Mouse (Mus musculus) forebrain, embryonic 11.5 days (tissue): ENCODE results near the gene Pdcd11. TPM values are rescaled to one million over a fixed set of nuclear protein-coding genes. Genes with fewer than 3 reads are reported as not detected.

ENCODE experiments used
- ATAC-seq: fragments of 200-750 bp; cut with Nextera tagmentation; replicated peaks from 2 replicates; pipeline ENCODE4 v1.8.0; 2017; ENCODE audit warnings: moderate TSS enrichment; ENCODE audit not compliant: low FRiP score
- DNase-seq: peaks from one replicate; pipeline ENCODE4 v3.0.0-alpha.2; 2017; ENCODE audit warnings: low spot score
- H3K27ac ChIP-seq: fragments of 300-500 bp; sonication (generic); 2 replicates; pipeline ENCODE4 v1.5.1; 2014; ENCODE audit warnings: low read depth, low read length
- H3K27me3 ChIP-seq: fragments of 300-500 bp; sonication (generic); 2 replicates; pipeline ENCODE4 v1.6.1; 2014; ENCODE audit warnings: mild to moderate bottlenecking, low read length, mixed read lengths; ENCODE audit not compliant: control insufficient read depth, insufficient read depth
- H3K36me3 ChIP-seq: fragments of 300-500 bp; sonication (generic); 2 replicates; pipeline ENCODE4 v1.6.1; 2014; ENCODE audit warnings: mild to moderate bottlenecking, low read length, moderate library complexity, mixed read lengths; ENCODE audit not compliant: control insufficient read depth, insufficient read depth
- H3K4me1 ChIP-seq: fragments of 300-500 bp; sonication (generic); replicated peaks from 2 replicates; pipeline ENCODE4 v1.6.1; 2014; ENCODE audit warnings: low read length, mixed read lengths; ENCODE audit not compliant: control insufficient read depth, insufficient read depth
- H3K4me2 ChIP-seq: fragments of 300-500 bp; sonication (generic); 2 replicates; pipeline ENCODE4 v1.6.1; 2014; ENCODE audit warnings: low read depth, mild to moderate bottlenecking, low read length, moderate library complexity, mixed read lengths; ENCODE audit not compliant: severe bottlenecking
- H3K4me3 ChIP-seq: fragments of 300-500 bp; sonication (generic); 2 replicates; pipeline ENCODE4 v1.5.1; 2014; ENCODE audit warnings: low read depth, low read length
- H3K9ac ChIP-seq: fragments of 300-500 bp; sonication (generic); 2 replicates; pipeline ENCODE4 v1.6.1; 2014; ENCODE audit warnings: low read length
- H3K9me3 ChIP-seq: fragments of 300-500 bp; sonication (generic); 2 replicates; pipeline ENCODE4 v1.6.1; 2016; ENCODE audit warnings: low read length, mixed read lengths; ENCODE audit not compliant: control insufficient read depth
- WGBS: fragments of 180-500 bp; shearing (Covaris S2); extraction: QIAGEN DNeasy Blood & Tissue Kit; methylation state at CpG from one replicate; pipeline ENCODE4 v1.1.7; 2014; 5-methylcytosine and 5-hydroxymethylcytosine counted together
- polyA plus RNA-seq: library from polyadenylated mRNA; unstranded; fragments of >200 nt; fragmentation: Nextera tagmentation; extraction: Ambion mirVana; gene quantifications from 2 replicates; pipeline ENCODE4 v1.2.1, GENCODE M21; 2014

Pdcd11 gene
- polyA plus RNA-seq, 1 experiment from 2014 or later = 13.0 TPM

- ATAC-seq (no peak), DNase-seq (no peak)
- Histone ChIP-seq H3K27ac (no peak overlapping the region), H3K27me3 (no peaks in the 10 kb centered on the region), H3K4me2 (no peak overlapping the region), H3K9ac (no peak overlapping the region), H3K36me3 (peaks cover 30% of the 10 kb centered on the region), H3K4me3 (no peak overlapping the region), H3K4me1 (no peaks in the 10 kb centered on the region), H3K9me3 (no peaks in the 10 kb centered on the region)
- WGBS = 95% methylated on average over 9 of the region's 9 CpGs
These were observed 14.2 kb downstream of the Pdcd11 start for GRCm38 (mm10) chr19:47104641-47105271.

GRCm38 (mm10) chr19:47118634-47119033, 28.1 kb downstream of the Pdcd11 start:
- Histone ChIP-seq H3K4me2 (no peak overlapping the region), H3K4me3 (no peak overlapping the region), H3K4me1 (no peaks in the 10 kb centered on the region), H3K9ac (no peak overlapping the region), H3K36me3 (peaks cover 5% of the 10 kb centered on the region; the same call in 1 of the 2 replicates), H3K9me3 (no peaks in the 10 kb centered on the region), H3K27ac (no peak overlapping the region), H3K27me3 (no peaks in the 10 kb centered on the region)
- WGBS = 95% methylated on average over 2 of the region's 2 CpGs
- DNase-seq (no peak), ATAC-seq (no peak)

- Histone ChIP-seq H3K27me3 (no peaks in the 10 kb centered on the region), H3K9ac (no peak overlapping the region), H3K27ac (no peak overlapping the region), H3K36me3 (peaks cover 6% of the 10 kb centered on the region; the same call in 1 of the 2 replicates), H3K9me3 (no peaks in the 10 kb centered on the region), H3K4me2 (no peak overlapping the region), H3K4me1 (no peaks in the 10 kb centered on the region), H3K4me3 (no peak overlapping the region)
- ATAC-seq (no peak), DNase-seq (no peak)
- WGBS = 49% methylated on average over 4 of the region's 4 CpGs
These were observed 30.5 kb downstream of the Pdcd11 start for GRCm38 (mm10) chr19:47121054-47121453.

DNA sequence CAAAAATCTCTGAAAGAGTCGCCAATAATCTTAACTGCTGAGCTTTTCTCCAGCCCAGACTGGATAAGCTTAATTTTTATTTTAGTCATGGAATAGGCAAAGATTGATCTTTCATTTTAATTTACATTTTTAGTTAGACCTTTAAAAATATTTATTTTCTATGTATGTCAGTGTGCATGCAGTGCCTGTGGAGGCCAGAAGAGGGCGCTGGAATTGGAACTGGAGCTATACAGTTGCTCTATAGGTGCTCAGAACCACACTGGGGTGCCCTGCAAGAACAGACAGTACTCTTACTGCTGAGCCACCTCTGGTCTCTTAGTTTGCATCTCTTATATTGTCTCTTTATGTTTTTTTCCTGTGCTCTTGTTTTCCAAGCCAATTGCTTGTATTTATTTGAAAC, 32.2 kb downstream of the Pdcd11 start:
- Histone ChIP-seq H3K36me3 (peaks cover 6% of the 10 kb centered on the region; the same call in 1 of the 2 replicates), H3K9me3 (no peaks in the 10 kb centered on the region), H3K27me3 (no peaks in the 10 kb centered on the region), H3K4me2 (no peak overlapping the region), H3K27ac (no peak overlapping the region), H3K9ac (no peak overlapping the region), H3K4me1 (no peaks in the 10 kb centered on the region), H3K4me3 (no peak overlapping the region)
- ATAC-seq (no peak), DNase-seq (no peak)
- WGBS = 32% methylated on average over 2 of the region's 2 CpGs

- Histone ChIP-seq H3K4me2 (no peak overlapping the region), H3K4me1 (no peaks in the 10 kb centered on the region), H3K36me3 (peaks cover 10% of the 10 kb centered on the region; the same call in 1 of the 2 replicates), H3K27me3 (no peaks in the 10 kb centered on the region), H3K9me3 (no peaks in the 10 kb centered on the region), H3K9ac (no peak overlapping the region), H3K27ac (no peak overlapping the region), H3K4me3 (no peak overlapping the region)
- DNase-seq = no peak
- no peak for ATAC-seq
- 97% methylated on average over 10 of the region's 10 CpGs for WGBS
These were observed 37.6 kb downstream of the Pdcd11 start for GRCm38 (mm10) chr19:47128164-47128563.

DNA sequence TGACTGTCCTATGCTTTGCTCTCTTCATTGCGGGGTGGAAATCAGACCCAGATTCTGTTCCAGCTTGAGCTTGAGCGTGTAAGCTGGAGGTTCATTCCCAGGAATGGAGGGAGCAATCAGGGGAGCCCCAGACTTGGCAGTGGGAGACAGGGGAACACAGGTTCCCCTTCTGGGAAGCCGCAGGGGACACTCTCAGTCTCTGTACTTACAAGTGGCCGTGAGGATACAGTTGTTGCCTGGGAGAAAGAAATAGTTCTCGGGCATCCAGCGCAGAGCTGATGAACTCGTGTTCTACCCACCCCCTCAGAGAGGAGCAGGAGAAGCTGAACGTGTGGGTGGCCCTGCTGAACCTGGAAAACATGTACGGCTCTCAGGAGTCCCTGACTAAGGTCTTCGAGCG, 38.3 kb downstream of the Pdcd11 start:
- H3K4me3 ChIP-seq = no peak overlapping the region
- WGBS = 93% methylated on average over 11 of the region's 11 CpGs
- DNase-seq (no peak), ATAC-seq (no peak)
- H3K36me3 ChIP-seq = peaks cover 10% of the 10 kb centered on the region; the same call in 1 of the 2 replicates
- H3K27ac ChIP-seq = no peak overlapping the region
- H3K9ac ChIP-seq = no peak overlapping the region
- no peaks in the 10 kb centered on the region for H3K4me1 ChIP-seq
- no peaks in the 10 kb centered on the region for H3K9me3 ChIP-seq
- no peak overlapping the region for H3K4me2 ChIP-seq
- H3K27me3 ChIP-seq = no peaks in the 10 kb centered on the region

DNA sequence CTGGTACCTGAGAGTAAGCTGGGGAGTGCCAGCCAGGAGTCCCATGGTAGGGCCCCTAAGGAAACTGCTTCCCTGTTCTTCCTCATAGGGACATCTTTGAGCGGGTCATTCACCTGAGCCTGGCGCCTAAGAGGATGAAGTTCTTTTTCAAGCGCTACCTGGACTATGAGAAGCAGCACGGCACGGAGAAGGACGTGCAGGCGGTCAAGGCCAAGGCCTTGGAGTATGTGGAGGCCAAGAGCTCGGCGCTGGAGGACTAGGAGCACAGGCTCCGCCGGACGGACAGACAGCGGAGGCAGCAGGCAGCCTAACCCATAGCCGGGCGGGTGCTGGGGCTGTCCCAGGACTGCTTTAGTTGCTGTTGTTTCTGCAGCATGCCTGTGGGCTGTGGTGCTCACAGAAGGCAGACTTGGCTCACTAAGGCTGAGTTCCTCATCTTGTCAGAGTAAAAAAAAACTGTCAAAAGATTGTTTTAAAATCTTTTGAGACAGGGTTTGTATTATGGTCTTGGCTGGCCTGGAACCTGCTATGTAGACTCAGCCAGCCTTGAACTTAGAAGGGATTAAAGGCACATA, 40.1 kb downstream of the Pdcd11 start:
- H3K4me2 ChIP-seq = no peak overlapping the region
- 97% methylated on average over 15 of the region's 15 CpGs for whole genome bisulfite sequencing
- H3K9ac ChIP-seq = no peak overlapping the region
- no peak overlapping the region for H3K4me3 ChIP-seq
- H3K36me3 ChIP-seq = peaks cover 10% of the 10 kb centered on the region; the same call in 1 of the 2 replicates
- H3K9me3 ChIP-seq = no peaks in the 10 kb centered on the region
- no peaks in the 10 kb centered on the region for H3K27me3 ChIP-seq
- no peak for ATAC-seq
- no peaks in the 10 kb centered on the region for H3K4me1 ChIP-seq
- DNase-seq = no peak
- no peak overlapping the region for H3K27ac ChIP-seq

GRCm38 (mm10) chr19:47133161-47133560, 42.6 kb downstream of the Pdcd11 start:
- H3K36me3 ChIP-seq = peaks cover 7% of the 10 kb centered on the region; the same call in 1 of the 2 replicates

DNA sequence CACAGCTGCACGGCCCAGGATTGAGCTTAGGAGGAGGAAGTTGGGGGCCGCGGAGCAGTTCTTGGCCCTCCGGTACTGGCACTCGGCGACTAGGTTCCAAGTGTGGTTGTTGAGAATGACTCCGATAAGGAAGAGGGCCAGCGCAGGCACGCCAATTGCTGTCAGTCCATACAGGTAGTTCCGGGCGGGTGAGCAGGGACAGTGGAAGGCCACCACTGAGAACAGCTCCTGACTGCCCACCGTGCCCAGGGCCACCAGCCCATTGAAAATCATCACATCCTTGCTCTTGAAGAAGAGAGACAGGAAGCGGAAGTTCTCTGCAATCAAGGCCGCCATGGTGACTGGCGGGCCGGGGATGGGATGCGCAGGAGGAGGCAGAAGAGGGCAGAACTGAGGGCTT, 45.0 kb downstream of the Pdcd11 start:
- DNase-seq = no peak

More at GRCm38 (mm10) chr19:47133161-47133560, 42.6 kb downstream of the Pdcd11 start:
- no peak overlapping the region for H3K4me2 ChIP-seq
- H3K4me3 ChIP-seq = no peak overlapping the region
- no peak for DNase-seq
- 89% methylated on average over 7 of the region's 7 CpGs for WGBS
- H3K9me3 ChIP-seq = no peaks in the 10 kb centered on the region
- no peak overlapping the region for H3K27ac ChIP-seq
- no peak overlapping the region for H3K9ac ChIP-seq
- no peaks in the 10 kb centered on the region for H3K27me3 ChIP-seq
- ATAC-seq = no peak
- H3K4me1 ChIP-seq = peaks cover 2% of the 10 kb centered on the region; the same call in 1 of the 2 replicates

More for the DNA sequence above, 45.0 kb downstream of the Pdcd11 start:
- no peaks in the 10 kb centered on the region for H3K27me3 ChIP-seq
- no peak for ATAC-seq
- no peak overlapping the region for H3K27ac ChIP-seq
- H3K4me2 ChIP-seq = no peak overlapping the region
- no peak overlapping the region for H3K4me3 ChIP-seq
- H3K9ac ChIP-seq = no peak overlapping the region
- H3K36me3 ChIP-seq = no peaks in the 10 kb centered on the region; the same call in 1 of the 2 replicates
- 92% methylated on average over 17 of the region's 17 CpGs for WGBS
- no peaks in the 10 kb centered on the region for H3K9me3 ChIP-seq
- H3K4me1 ChIP-seq = peaks cover 2% of the 10 kb centered on the region; the same call in 1 of the 2 replicates
